Mouse (Mus musculus) hindbrain, embryonic 14.5 days (tissue): ENCODE data around the gene Arl5b. TPM values are rescaled to one million over a fixed set of nuclear protein-coding genes. Genes with fewer than 3 reads are reported as not detected.

Source experiments
- ATAC-seq: fragments of 200-750 bp; cut with Nextera tagmentation; 2 replicates; pipeline ENCODE4 v1.8.0; 2017; ENCODE audit warnings: moderate number of reproducible peaks, mild to moderate bottlenecking, moderate TSS enrichment, moderate library complexity; ENCODE audit not compliant: low FRiP score
- DNase-seq: peaks from one replicate; pipeline ENCODE4 v3.0.0-alpha.2; 2015; ENCODE audit warnings: low spot score
- H3K27ac ChIP-seq: fragments of 300-500 bp; sonication (generic); 2 replicates; pipeline ENCODE4 v1.5.1; 2014; ENCODE audit warnings: mild to moderate bottlenecking, moderate library complexity
- H3K27me3 ChIP-seq: fragments of 300-500 bp; sonication (generic); 2 replicates; pipeline ENCODE4 v1.6.1; 2014; ENCODE audit warnings: mild to moderate bottlenecking, low read length, mixed read lengths; ENCODE audit not compliant: control insufficient read depth, insufficient read depth
- H3K36me3 ChIP-seq: fragments of 300-500 bp; sonication (generic); replicated peaks from 2 replicates; pipeline ENCODE4 v1.6.1; 2014; ENCODE audit not compliant: control insufficient read depth, insufficient read depth
- H3K4me1 ChIP-seq: fragments of 300-500 bp; sonication (generic); replicated peaks from 2 replicates; pipeline ENCODE4 v1.6.1; 2014; ENCODE audit warnings: antibody characterized with exemption, low read length, mixed read lengths; ENCODE audit not compliant: control insufficient read depth, insufficient read depth
- H3K4me2 ChIP-seq: fragments of 300-500 bp; sonication (generic); replicated peaks from 2 replicates; pipeline ENCODE4 v1.6.1; 2014; ENCODE audit warnings: mild to moderate bottlenecking, moderate library complexity
- H3K4me3 ChIP-seq: fragments of 300-500 bp; sonication (generic); replicated peaks from 2 replicates; pipeline ENCODE4 v1.5.1; 2014; ENCODE audit warnings: mild to moderate bottlenecking, low read length
- H3K9ac ChIP-seq: fragments of 300-500 bp; sonication (generic); 2 replicates; pipeline ENCODE4 v1.6.1; 2014
- H3K9me3 ChIP-seq: fragments of 300-500 bp; sonication (generic); 2 replicates; pipeline ENCODE4 v1.6.1; 2016; ENCODE audit warnings: low read length; ENCODE audit not compliant: control insufficient read depth
- WGBS: fragments of 180-500 bp; shearing (Covaris S2); extraction: QIAGEN DNeasy Blood & Tissue Kit; methylation state at CpG from one replicate; pipeline ENCODE4 v1.1.7; 2014; 5-methylcytosine and 5-hydroxymethylcytosine counted together
- polyA plus RNA-seq: library from polyadenylated mRNA; unstranded; fragments of >200 nt; fragmentation: Nextera tagmentation; extraction: Ambion mirVana; gene quantifications from 2 replicates; pipeline ENCODE4 v1.2.1, GENCODE M21; 2014

The Arl5b gene
- polyA plus RNA-seq, 1 experiment from 2014 or later, result 35.5 TPM

DNA sequence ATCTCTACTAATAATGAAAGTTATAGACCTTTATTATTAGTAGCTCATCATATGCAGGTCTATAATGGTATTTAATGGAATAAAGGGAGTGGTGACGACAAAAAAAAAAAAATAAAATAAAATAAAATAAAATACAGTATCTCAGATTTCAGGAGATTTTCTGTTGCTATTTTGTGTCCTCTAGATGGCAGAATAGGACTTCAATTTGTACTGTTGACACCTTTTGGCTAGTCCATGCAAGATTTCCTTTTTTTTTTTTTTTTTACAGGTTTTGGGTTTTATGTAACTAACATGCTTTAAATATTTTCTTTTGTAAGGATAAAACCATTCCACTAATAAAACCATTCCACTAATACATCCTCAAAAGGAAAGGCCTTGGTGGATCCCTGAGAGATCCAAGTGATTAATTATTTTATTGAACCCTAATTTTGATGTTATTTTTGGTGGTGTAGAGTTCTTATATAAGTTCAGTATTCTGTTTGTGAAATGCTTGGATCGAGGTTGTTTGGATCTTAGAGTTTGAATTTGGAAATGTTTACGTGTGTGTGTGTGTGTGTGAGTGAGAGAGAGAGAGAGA lies 47.4 kb downstream of the Arl5b start:
- Histone ChIP-seq H3K4me2 (no peak overlapping the region), H3K9ac (no peak overlapping the region), H3K9me3 (no peaks in the 10 kb centered on the region), H3K36me3 (no peaks in the 10 kb centered on the region), H3K27me3 (no peaks in the 10 kb centered on the region), H3K4me3 (no peak overlapping the region), H3K4me1 (no peaks in the 10 kb centered on the region), H3K27ac (no peak overlapping the region)
- 62% methylated on average over 3 of the region's 3 CpGs for WGBS
- ATAC-seq, result no peak
- peak; percentile 81 for DNase-seq

- H3K4me1 ChIP-seq, result no peaks in the 10 kb centered on the region
- DNase-seq, result no peak
- H3K27me3 ChIP-seq, result no peaks in the 10 kb centered on the region
- no peak overlapping the region for H3K27ac ChIP-seq
- WGBS, result 66% methylated on average over 1 of the region's 1 CpGs
- H3K9me3 ChIP-seq, result no peaks in the 10 kb centered on the region
- no peak for ATAC-seq
- no peak overlapping the region for H3K4me2 ChIP-seq
- H3K36me3 ChIP-seq, result no peaks in the 10 kb centered on the region
- no peak overlapping the region for H3K4me3 ChIP-seq
- no peak overlapping the region for H3K9ac ChIP-seq
These were observed 55.2 kb downstream of the Arl5b start for GRCm38 (mm10) chr2:15104386-15104785.

GRCm38 (mm10) chr2:15111290-15111689 lies 62.1 kb downstream of the Arl5b start:
- no peak for ATAC-seq

GRCm38 (mm10) chr2:15111808-15112440 lies 62.7 kb downstream of the Arl5b start:
- no peaks in the 10 kb centered on the region for H3K36me3 ChIP-seq
- no peak overlapping the region for H3K9ac ChIP-seq
- WGBS, result 57% methylated on average over 1 of the region's 1 CpGs
- no peaks in the 10 kb centered on the region for H3K27me3 ChIP-seq
- H3K27ac ChIP-seq, result no peak overlapping the region
- ATAC-seq, result no peak
- H3K4me2 ChIP-seq, result no peak overlapping the region
- H3K4me3 ChIP-seq, result no peak overlapping the region
- H3K9me3 ChIP-seq, result no peaks in the 10 kb centered on the region
- no peaks in the 10 kb centered on the region for H3K4me1 ChIP-seq
- DNase-seq, result no peak

More at GRCm38 (mm10) chr2:15111290-15111689, 62.1 kb downstream of the Arl5b start:
- Histone ChIP-seq H3K4me3 (no peak overlapping the region), H3K27ac (no peak overlapping the region), H3K9ac (no peak overlapping the region), H3K4me1 (no peaks in the 10 kb centered on the region), H3K36me3 (no peaks in the 10 kb centered on the region), H3K9me3 (no peaks in the 10 kb centered on the region), H3K4me2 (no peak overlapping the region), H3K27me3 (no peaks in the 10 kb centered on the region)
- no peak for DNase-seq
- whole genome bisulfite sequencing, result 68% methylated on average over 2 of the region's 2 CpGs

GRCm38 (mm10) chr2:15112741-15113140 lies 63.5 kb downstream of the Arl5b start:
- WGBS, result 90% methylated on average over 6 of the region's 6 CpGs
- H3K4me2 ChIP-seq, result no peak overlapping the region
- H3K27ac ChIP-seq, result no peak overlapping the region
- no peak for ATAC-seq
- H3K36me3 ChIP-seq, result no peaks in the 10 kb centered on the region
- no peaks in the 10 kb centered on the region for H3K9me3 ChIP-seq
- H3K27me3 ChIP-seq, result no peaks in the 10 kb centered on the region
- H3K9ac ChIP-seq, result no peak overlapping the region
- no peaks in the 10 kb centered on the region for H3K4me1 ChIP-seq
- DNase-seq, result no peak
- H3K4me3 ChIP-seq, result no peak overlapping the region

DNA sequence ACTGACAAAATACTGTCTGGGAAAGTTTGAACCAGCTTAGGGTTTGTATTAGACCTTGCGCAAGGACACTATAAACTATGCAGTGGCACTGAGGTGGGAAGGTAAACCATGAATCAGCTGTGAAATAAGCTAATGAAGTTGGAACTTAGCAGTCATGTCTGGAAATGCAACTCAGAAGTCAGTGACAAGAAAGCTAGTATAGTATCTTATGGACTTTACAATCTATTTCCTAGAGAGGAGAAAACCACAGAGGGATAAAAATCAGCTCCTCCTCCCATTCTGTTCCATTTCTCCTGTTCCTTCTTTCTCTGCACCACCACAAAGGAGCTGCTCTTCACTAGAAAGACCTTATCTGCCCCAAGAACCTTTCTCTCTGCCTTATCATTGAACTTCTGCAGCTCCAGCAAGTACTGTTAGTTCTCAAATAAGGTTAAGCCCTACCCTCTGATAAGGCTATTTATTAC lies 72.1 kb downstream of the Arl5b start:
- no peaks in the 10 kb centered on the region for H3K36me3 ChIP-seq
- 100% methylated on average over 1 of the region's 1 CpGs for WGBS
- no peak overlapping the region for H3K27ac ChIP-seq
- H3K4me2 ChIP-seq, result no peak overlapping the region
- no peak overlapping the region for H3K9ac ChIP-seq
- ATAC-seq, result no peak
- H3K9me3 ChIP-seq, result no peaks in the 10 kb centered on the region
- no peaks in the 10 kb centered on the region for H3K4me1 ChIP-seq
- DNase-seq, result no peak
- H3K27me3 ChIP-seq, result no peaks in the 10 kb centered on the region
- no peak overlapping the region for H3K4me3 ChIP-seq

Other genes starting within 250 kb of the Arl5b start
- 10.7 and 17.5 TPM in 2 replicates for gene Nsun6, start 5.7 kb downstream of the Arl5b start, polyA plus RNA-seq